Mouse (Mus musculus) ES-E14 (cell line): ENCODE measurements around the gene Alg12. TPM values are rescaled to one million over a fixed set of nuclear protein-coding genes. Genes with fewer than 3 reads are reported as not detected.

Source experiments
- DNase-seq: peaks from one replicate; pipeline ENCODE4 v3.0.0-alpha.2; 2013; ENCODE audit warnings: low read depth, low spot score
- H3K27ac ChIP-seq: 2 replicates; pipeline ENCODE4 v1.5.1; 2012; ENCODE audit warnings: low read depth, mild to moderate bottlenecking, low read length, moderate library complexity, mixed read lengths; ENCODE audit not compliant: poor library complexity, insufficient read depth, severe bottlenecking
- H3K36me3 ChIP-seq: 2 replicates; pipeline ENCODE4 v1.6.1; 2012; ENCODE audit warnings: mild to moderate bottlenecking, low read length, moderate library complexity, mixed read lengths; ENCODE audit not compliant: control insufficient read depth, poor library complexity, insufficient read depth, severe bottlenecking
- H3K4me1 ChIP-seq, 2 experiments: fragments of 150-350 bp in 1 of 2; sonication (generic) in 1 of 2; 2 replicates each; pipeline ENCODE4 v1.6.1; 2012; ENCODE audit warnings: low read length in 2 of 2, mild to moderate bottlenecking in 1 of 2, mixed read lengths in 1 of 2; ENCODE audit not compliant: control insufficient read depth in 2 of 2, insufficient read depth in 2 of 2, poor library complexity in 1 of 2
- H3K4me3 ChIP-seq, 2 experiments: fragments of 150-350 bp in 1 of 2; sonication (generic) in 1 of 2; 2 replicates each; pipeline ENCODE4 v1.5.1; 2012; ENCODE audit warnings: low read length in 2 of 2, low read depth in 1 of 2, mild to moderate bottlenecking in 1 of 2, mixed read lengths in 1 of 2; ENCODE audit not compliant: insufficient read depth in 1 of 2, poor library complexity in 1 of 2, severe bottlenecking in 1 of 2
- H3K9ac ChIP-seq: 2 replicates; pipeline ENCODE4 v1.6.1; 2012; ENCODE audit warnings: low read depth, mild to moderate bottlenecking, low read length, mixed read lengths; ENCODE audit not compliant: poor library complexity, insufficient read depth, severe bottlenecking
- H3K9me3 ChIP-seq: fragments of 150-350 bp; sonication (generic); 2 replicates; pipeline ENCODE4 v1.6.1; 2012; ENCODE audit warnings: low read depth, mild to moderate bottlenecking, low read length; ENCODE audit not compliant: control insufficient read depth, insufficient read depth
- CHD2 ChIP-seq: IDR thresholded peaks from 2 replicates; pipeline ENCODE4 v1.6.1; 2014; ENCODE audit warnings: mild to moderate bottlenecking, low read depth, low read length, inconsistent platforms
- HCFC1 ChIP-seq: IDR thresholded peaks from 2 replicates; pipeline ENCODE4 v1.6.1; 2012; ENCODE audit warnings: low read length, inconsistent platforms, borderline replicate concordance; ENCODE audit not compliant: insufficient read depth
- MAFK ChIP-seq: IDR thresholded peaks from 2 replicates; pipeline ENCODE4 v1.6.1; 2014; ENCODE audit warnings: mild to moderate bottlenecking, low read depth, low read length, inconsistent platforms; ENCODE audit not compliant: insufficient read depth
- ZC3H11A ChIP-seq: IDR thresholded peaks from 2 replicates; pipeline ENCODE4 v1.6.1; 2012; ENCODE audit warnings: low read depth, mild to moderate bottlenecking, inconsistent platforms, low read length, borderline replicate concordance
- ZNF384 ChIP-seq: IDR thresholded peaks from 2 replicates; pipeline ENCODE4 v1.6.1; 2012; ENCODE audit warnings: low read depth, low read length, inconsistent platforms
- in situ Hi-C, 2 experiments: fragments of 600-800 bp; cut with MboI; formaldehyde crosslinking; loops; one replicate each; pipeline ENCODE4 v1.15.1; 2025; ENCODE audit warnings: low sequenced_read_pairs in 2 of 2, inconsistent platforms in 1 of 2; ENCODE audit not compliant: unreplicated experiment in 2 of 2
- total RNA-seq: library from RNA; depleted of rRNA; stranded (reverse); fragments of 300-350 nt; gene quantifications from 2 replicates; pipeline ENCODE4 v1.2.3, GENCODE M21; 2012

Alg12 gene
- total RNA-seq, 1 experiment: 17.8 TPM

DNA sequence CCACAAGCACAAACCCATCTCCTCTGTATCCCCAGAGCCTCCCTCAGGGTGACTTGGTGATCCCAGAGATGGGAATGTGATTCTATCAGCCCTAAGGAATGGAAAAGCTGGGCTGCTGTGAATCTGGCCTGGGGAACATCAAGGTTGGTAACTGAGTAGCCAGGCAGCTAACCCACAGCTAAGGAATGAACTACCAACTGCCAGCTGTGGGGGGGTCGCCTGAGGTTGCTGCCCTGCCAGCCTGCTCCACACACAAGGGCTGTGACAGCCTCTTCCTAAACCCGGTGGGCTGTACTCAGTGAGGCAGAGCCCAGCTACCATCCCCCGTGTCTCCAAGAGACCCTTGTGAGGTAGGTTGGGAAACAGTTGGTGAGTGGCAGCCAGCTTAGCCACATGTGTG, 32.0 kb upstream of the Alg12 start:
- Histone ChIP-seq H3K4me3 (no peak overlapping the region), H3K36me3 (no peaks in the 10 kb centered on the region), H3K9me3 (no peaks in the 10 kb centered on the region), H3K4me1 (peaks cover 12 to 34% of the 10 kb centered on the region in 2 experiments; a peak in 2 of 4 replicates), H3K27ac (no peak overlapping the region), H3K9ac (no peak overlapping the region)
- DNase-seq: no peak
- in situ Hi-C loops: no loop called here
- TF ChIP-seq ZC3H11A: no peak
- no peak for TF ChIP-seq ZNF384
- no peak for TF ChIP-seq CHD2
- TF ChIP-seq MAFK: no peak
- no peak for TF ChIP-seq HCFC1

DNA sequence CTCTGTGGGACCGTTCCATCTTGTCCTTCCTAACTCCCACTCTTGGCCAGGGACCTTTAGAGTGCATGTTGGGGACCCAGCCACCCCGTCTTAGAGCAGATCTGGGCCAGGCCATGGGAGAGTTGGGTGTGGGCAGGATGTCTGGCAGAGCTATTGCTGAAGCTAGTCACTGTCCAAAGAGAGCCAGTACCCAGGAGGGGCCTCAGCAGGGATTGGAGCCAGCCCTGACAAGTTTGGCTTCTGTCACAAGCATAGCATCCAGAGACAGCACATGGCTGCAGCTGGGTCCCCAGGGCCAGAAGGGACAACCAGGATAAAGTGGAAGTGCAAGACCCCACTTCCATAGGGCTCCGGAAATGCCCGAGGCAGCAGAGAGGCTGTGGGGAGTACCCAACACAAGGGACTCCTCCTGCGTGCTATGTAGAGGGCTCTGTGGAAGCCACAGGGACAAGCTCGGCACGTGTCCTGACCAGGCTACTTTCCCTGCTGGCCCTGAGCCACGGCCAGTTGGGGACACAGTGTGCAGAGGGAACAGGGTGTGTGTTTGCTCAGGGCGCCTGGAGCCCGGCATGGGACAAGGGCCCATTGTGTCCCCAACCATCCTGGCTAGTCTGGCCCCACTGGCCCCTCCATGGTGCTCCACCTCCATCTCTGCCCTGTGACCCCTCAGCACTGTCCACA, 31.2 kb upstream of the Alg12 start:
- Histone ChIP-seq H3K4me3 (no peak overlapping the region), H3K36me3 (no peaks in the 10 kb centered on the region), H3K4me1 (peaks cover 10 to 26% of the 10 kb centered on the region in 2 experiments; a peak in 2 of 4 replicates), H3K9me3 (no peaks in the 10 kb centered on the region), H3K9ac (no peak overlapping the region), H3K27ac (no peak overlapping the region)
- DNase-seq: no peak
- in situ Hi-C loops: no loop called here
- TF ChIP-seq MAFK: no peak
- TF ChIP-seq HCFC1: no peak
- TF ChIP-seq CHD2: no peak
- no peak for TF ChIP-seq ZNF384
- no peak for TF ChIP-seq ZC3H11A

DNA sequence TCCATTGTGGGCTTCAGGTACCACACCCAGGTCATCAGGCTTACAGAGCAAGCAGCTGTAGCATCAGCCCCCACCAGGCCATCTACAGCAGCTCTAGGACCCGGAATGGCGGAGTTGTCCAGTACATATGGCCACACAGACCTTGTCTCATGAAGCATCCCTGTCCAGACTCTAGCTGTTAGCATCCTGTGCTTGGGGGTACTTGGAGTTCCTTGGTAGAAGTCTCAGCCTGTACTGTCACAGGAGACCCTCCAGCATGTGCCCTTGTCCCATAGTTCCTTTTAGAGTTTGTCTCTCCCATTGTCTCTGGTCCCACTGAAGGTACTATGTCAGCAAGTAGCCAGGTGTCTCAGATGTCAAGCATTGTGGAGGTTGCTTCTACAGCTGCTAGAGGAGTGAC, 30.5 kb upstream of the Alg12 start:
- TF ChIP-seq ZC3H11A: no peak
- TF ChIP-seq ZNF384: no peak
- TF ChIP-seq HCFC1: no peak
- TF ChIP-seq CHD2: no peak
- Histone ChIP-seq H3K4me1 (peaks cover 6 to 20% of the 10 kb centered on the region in 2 experiments; a peak in 2 of 4 replicates), H3K27ac (no peak overlapping the region), H3K9ac (no peak overlapping the region), H3K4me3 (no peak overlapping the region), H3K9me3 (no peaks in the 10 kb centered on the region), H3K36me3 (no peaks in the 10 kb centered on the region)
- in situ Hi-C loops: no loop called here
- no peak for DNase-seq

DNA sequence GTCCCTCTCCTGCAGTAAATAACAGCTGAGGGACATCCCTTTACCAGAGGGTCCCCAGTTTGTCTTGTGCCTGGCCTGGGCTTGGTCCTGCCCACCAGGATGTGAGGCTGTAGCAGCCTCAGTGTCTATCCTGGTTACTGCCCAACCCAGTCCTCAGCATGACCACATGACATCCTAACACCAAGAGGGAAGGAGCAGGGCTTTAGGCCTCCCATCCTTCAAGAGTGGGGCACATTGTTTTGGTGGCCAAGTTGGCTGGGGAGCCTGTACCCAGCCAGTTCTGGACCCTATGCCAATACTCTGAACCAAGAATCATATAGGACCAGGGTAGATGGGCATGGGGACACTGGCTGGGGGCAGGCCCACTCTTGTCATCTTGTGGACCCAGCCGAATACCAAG, 29.5 kb upstream of the Alg12 start:
- DNase-seq: no peak
- H3K9ac ChIP-seq: no peak overlapping the region
- H3K36me3 ChIP-seq: no peaks in the 10 kb centered on the region
- TF ChIP-seq CHD2 (no peak), ZNF384 (no peak)
- no peaks in the 10 kb centered on the region for H3K9me3 ChIP-seq
- H3K4me1 ChIP-seq: peaks cover 4 to 14% of the 10 kb centered on the region in 2 experiments; a peak in 2 of 4 replicates
- no peak overlapping the region for H3K27ac ChIP-seq
- in situ Hi-C loops: no loop called here
- no peak overlapping the region for H3K4me3 ChIP-seq

DNA sequence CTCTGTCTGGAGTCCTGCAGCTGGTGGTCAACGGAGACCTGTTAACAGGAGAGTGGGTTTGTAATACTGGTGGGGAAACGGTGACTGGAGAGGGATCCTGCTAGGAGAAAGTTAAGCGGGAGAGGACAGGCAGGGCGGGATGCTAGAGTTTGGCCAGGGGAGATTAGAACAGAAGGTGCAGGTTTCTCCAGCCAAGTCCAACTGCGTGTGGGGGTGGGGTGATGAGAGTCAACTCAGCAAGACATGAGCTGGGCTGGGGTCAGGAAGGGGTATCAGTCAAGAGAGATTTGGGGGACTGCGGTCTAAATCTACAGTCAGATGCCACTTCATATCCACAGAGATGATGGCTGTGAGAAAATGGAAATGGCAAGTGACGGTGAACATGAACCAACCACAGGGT, 25.8 kb upstream of the Alg12 start:
- in situ Hi-C loops: no loop called here
- no peak overlapping the region for H3K9ac ChIP-seq
- DNase-seq: no peak
- no peaks in the 10 kb centered on the region for H3K9me3 ChIP-seq
- no peak overlapping the region for H3K27ac ChIP-seq
- H3K4me3 ChIP-seq: no peak overlapping the region
- peaks cover 3 to 5% of the 10 kb centered on the region in 2 experiments; a peak in 1 of 4 replicates for H3K4me1 ChIP-seq
- H3K36me3 ChIP-seq: no peaks in the 10 kb centered on the region
- TF ChIP-seq CHD2 (no peak), HCFC1 (no peak), ZNF384 (no peak), ZC3H11A (no peak), MAFK (no peak)
